Mouse (Mus musculus): Measurements from ENCODE around the gene Capn11.
A peak's percentile ranks its signal among the peaks of the same experiment; 100 is the strongest.

The Capn11 gene

DNA sequence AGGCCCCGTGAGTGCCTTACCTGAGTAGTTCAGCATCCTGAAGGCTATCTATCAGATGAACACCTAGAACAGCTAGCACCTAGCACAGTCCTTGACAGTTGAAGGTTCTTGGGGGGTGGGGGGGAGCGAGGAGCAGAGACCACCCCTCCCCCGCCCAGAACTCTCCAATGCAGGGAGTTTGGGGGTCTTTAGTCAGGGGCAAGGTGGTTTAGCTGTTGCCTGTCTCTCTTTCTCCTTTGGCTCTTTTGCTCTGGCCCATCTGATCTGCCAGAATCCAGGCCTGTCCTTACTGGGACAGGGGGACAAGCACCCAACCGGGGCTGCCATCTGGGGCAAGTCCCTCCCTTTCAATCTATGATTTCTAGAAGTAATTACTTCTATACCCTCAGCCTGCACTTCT, at the start of gene Capn11:
Gene Capn11, minus strand, starts transcription at position 101 of the 400 bp plus-strand sequence.
- DNase-seq: no peak

DNA sequence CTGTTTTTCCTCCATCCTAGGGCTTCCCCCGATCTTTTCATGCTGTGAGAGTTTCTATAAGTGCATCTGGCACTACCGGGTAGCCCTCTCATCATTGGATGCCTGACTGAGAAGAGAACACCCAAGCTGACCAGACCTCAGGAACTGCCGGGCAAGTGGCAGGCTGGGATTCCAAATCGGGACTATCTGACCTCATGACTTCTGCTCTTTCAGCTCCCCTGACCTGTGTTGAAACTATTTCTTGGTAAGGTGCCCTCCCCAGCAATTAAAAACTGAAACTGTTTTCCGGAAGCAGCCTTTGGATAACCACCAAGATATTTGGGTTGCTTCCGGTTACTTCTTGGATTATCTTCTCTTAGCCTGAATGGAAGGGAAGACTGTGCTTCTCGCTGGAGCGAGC, 49.1 kb upstream of the Capn11 start:
- no peak for DNase-seq

- DNase-seq: no peak
Measured at GRCm38 (mm10) chr17:45707376-45707775, 48.3 kb upstream of the Capn11 start.

- no peak for DNase-seq
Measured at GRCm38 (mm10) chr17:45706796-45707195, 47.7 kb upstream of the Capn11 start.

GRCm38 (mm10) chr17:45703187-45703586, 44.1 kb upstream of the Capn11 start:
- no peak for DNase-seq

- no peak for DNase-seq
Measured at GRCm38 (mm10) chr17:45702254-45702653, 43.1 kb upstream of the Capn11 start.

- DNase-seq: no peak
Measured at GRCm38 (mm10) chr17:45701236-45701591, 42.1 kb upstream of the Capn11 start.

GRCm38 (mm10) chr17:45700496-45701235, 41.5 kb upstream of the Capn11 start:
- DNase-seq: no peak

DNA sequence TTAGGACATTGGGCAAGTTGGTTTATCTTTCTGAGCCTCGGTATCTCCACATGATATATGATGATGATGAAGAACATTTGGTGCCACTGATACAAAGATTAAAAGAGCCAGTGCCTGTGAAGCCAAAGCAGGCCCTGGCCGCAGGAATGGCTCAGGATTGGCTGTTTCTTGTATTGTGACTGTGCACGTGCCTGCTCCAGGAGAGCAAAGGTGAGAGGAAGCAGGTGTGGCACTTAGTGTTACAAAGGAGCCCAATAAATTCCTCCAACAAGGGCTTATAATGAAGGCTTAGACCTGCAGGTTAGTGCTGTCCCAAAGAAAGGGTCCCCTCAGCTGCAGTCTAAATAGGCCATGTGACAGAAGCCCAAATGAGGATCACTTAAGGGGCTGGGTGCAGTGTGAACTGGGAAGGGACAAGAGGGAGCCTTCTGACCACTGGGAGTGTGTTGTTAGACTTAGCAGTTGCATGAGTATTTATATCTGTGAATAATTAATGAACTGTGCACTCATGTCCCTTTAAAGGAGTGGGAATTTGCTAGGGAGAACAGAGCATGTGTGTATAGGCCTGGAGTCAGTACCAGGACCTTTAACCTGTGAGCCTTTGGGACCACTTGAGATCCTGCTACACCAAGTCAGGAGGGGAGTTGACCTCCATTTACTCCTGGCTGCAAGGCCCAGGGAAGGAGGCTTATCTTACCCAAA, 40.1 kb upstream of the Capn11 start:
- no peak for DNase-seq

GRCm38 (mm10) chr17:45698368-45698767, 39.2 kb upstream of the Capn11 start:
- DNase-seq: no peak

DNA sequence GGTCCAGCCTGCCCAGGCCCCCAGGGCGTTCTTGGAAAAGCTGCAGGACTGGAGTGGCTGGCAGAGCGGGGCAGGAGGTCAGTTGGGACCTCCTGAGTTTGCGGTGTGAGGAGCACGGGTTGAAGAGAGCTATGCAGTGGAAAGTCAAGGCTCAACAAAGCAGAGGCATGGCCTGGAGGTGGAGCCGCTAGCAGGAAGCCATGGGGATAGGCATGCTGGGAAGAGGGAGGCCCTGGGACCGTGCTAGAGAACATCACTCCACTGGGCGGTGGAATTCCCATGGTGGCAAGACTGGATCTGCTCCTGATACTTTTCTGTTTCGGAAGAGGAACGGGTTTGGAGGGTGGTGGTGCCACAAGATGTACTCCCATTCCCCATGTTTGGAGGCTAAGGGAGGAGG, 37.9 kb upstream of the Capn11 start:
- no peak for DNase-seq

DNA sequence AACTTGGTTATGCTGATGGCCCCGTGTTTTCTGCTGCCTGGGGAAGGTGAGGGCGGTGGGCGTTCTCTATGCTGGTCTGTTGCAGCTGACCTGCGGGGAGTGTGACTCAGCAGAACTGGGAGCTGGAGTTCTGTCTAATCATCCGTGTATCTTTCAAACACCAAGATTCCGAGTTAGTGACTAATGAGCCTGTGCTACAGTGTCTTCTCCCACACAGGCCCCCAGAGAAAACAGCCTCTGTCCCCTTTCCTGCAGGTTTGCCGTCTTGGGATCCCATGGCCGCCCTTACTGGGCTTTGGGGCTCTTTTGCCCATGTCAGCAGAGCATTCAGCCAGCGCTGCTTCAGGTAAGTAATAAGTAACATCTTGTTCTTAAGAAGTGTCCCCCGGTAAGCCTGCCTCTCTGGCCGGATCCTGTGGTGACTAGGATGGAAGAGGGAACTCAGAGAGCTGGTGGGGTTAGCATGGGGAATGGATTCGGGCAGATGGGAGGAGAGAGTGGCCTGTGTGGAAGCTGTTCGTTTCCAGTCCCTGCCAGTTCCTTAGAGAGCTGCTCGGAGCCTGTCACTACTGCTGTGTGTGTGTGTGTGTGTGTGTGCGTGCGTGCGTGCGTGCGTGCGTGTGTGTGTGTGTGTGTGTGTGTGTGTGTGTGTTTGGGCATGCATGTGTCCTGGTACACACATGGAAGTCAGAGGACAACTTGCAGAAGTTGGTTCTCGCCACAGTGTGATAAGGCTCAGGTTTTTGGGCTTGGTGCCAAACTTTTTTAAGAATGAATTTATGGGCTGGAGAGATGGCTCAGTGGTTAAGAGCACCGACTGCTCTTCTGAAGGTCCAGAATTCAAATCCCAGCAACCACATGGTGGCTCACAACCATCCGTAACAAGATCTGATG, 36.3 kb upstream of the Capn11 start:
- no peak for DNase-seq

GRCm38 (mm10) chr17:45693812-45694565, 34.9 kb upstream of the Capn11 start:
- no peak for DNase-seq

GRCm38 (mm10) chr17:45692159-45692558, 33.0 kb upstream of the Capn11 start:
- DNase-seq: no peak

DNA sequence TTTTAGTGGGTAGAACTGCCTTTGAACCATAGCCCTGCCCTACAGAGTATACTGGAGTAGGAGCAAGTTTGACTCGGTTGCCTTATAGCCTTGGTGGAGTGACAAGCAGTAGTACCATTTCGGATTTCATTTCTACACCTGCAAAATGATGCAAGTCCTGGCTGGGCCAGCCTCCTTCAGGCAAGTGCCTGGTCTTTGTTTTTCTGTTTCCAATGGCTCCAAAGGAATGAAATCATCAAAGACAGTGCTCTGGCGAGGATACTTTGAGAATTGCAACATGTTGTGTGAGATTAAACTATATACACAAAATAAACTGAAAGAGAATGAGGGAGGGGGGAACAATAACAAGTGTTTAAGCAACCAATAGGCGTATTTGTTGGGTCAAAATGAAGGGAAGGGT, 30.9 kb upstream of the Capn11 start:
- DNase-seq: no peak

GRCm38 (mm10) chr17:45689120-45689519, 30.0 kb upstream of the Capn11 start:
- DNase-seq: no peak

GRCm38 (mm10) chr17:45686716-45687115, 27.6 kb upstream of the Capn11 start, which contains the start of gene Tmem63b:
Gene Tmem63b, minus strand, starts transcription at chr17:45686905.
- DNase-seq: no peak

DNA sequence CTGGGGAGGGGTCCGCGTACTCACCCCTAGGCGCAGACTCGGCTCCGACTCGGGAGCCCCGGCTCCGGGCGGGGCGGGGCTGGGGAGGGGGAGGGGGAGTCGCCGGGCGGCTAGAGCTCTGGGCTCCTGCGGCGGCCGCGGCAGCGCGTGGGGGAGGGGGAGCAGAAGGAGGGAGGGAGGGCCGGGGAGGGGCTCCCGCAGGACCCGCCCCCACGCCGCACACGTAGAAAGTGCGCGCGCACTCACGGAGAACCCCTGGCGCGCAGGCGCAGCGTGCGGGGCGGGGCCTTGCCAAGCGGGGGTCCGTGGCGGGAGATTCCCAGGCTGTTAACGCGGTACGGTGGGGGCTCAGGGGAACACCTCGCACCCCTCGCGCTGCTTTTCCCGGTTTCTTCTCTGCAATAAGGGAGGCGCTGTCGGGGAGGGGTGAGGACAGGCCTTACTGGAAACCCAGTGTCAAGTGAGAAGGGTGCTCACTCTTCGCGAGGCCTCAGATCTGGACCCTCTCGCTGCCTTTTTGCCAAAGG, 27.0 kb upstream of the Capn11 start, which contains the start of gene Mrpl14:
Gene Mrpl14, plus strand, starts transcription at position 230 of the 527 bp plus-strand sequence.
- peak; percentile 88 for DNase-seq

- DNase-seq: peak; percentile 73
Measured at GRCm38 (mm10) chr17:45685171-45686092, 26.3 kb upstream of the Capn11 start.

- peak; percentile 69 for DNase-seq
Measured at GRCm38 (mm10) chr17:45684667-45685131, 25.6 kb upstream of the Capn11 start.

GRCm38 (mm10) chr17:45682843-45683242, 23.7 kb upstream of the Capn11 start:
- no peak for DNase-seq

Data from cerebellum, adult 11-12 months (tissue).